Mouse (Mus musculus): ENCODE results near the gene Rdx. TPM values are rescaled to one million over a fixed set of nuclear protein-coding genes. Genes with fewer than 3 reads are reported as not detected.
"Not testable (repeated sequence)": the region's sequence is repeated elsewhere in the genome, so short reads cannot be mapped to it uniquely, and the experiment has no call there.

Rdx gene
- total RNA-seq, 2 experiments from 2014 or later, result 111 to 116 TPM

DNA sequence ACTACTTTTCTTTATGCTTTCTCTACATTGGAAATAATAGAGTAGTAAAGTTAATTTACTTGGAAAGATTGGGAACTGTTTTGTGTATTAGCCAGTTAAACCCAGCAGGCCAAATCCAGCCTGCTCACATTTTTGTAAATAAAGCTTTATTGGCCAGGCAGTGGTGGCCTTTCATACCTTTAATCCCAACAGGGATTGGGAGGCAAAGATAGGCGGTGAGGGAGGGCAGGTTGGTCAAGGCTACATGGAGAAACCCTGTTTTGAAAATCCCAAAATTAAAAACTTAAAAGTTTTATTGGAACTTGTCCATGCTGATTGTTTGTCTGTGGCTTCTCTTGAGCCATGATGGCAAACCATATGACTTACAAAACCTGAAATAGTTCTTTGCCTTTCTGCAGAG lies 5.2 kb downstream of the Rdx start:
- DNase-seq, result no peak

GRCm38 (mm10) chr9:52055313-52055712 lies 8.3 kb downstream of the Rdx start:
- DNase-seq, result no peak

DNA sequence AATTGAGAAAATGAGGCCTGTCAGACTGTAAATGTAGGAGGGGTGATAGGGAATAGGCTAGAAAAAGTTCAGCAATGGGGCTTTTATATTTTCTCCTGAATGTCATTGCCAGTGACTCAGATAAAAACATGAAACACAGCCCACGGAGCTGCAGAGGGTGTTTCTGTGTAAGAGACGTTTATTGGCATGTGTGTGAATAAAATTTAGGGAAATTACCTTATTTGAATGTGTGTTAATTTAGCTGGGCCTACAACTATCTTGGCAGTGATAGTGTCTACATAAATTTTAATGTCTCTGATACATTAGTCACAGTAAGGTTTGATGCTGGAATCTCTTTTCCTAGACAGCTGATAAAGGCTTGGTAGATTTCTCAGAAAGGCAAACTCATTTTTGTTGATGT lies 12.8 kb downstream of the Rdx start:
- no peak for DNase-seq

GRCm38 (mm10) chr9:52070052-52070451 lies 23.1 kb downstream of the Rdx start:
- no peak for DNase-seq

GRCm38 (mm10) chr9:52071352-52071751 lies 24.4 kb downstream of the Rdx start:
- DNase-seq, result not testable (repeated sequence)

- no peak for DNase-seq
Observed at GRCm38 (mm10) chr9:52072202-52072601, 25.2 kb downstream of the Rdx start.

GRCm38 (mm10) chr9:52076089-52076488 lies 29.1 kb downstream of the Rdx start:
- no peak for DNase-seq

DNA sequence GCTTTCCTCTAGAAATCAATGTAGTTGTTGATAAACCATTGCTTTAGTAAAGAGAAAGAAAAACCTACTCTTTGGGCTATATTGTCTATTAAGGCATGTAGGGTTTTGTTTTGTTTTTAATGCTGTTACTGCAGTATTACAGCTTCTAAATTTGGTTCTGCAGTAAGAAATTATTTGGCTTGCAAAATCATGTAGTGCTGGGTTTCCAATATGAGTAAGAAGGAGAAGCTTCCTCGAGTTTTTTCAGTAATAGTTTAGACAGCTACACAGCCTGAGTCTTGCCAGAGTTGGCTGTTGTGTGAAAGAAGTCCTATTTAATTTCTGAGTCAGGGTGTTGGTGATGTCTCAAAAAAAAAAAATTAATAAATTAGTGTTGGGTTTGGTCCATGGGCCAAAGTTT lies 30.7 kb downstream of the Rdx start:
- DNase-seq, result no peak

GRCm38 (mm10) chr9:52081979-52082378 lies 35.0 kb downstream of the Rdx start:
- DNase-seq, result no peak

DNA sequence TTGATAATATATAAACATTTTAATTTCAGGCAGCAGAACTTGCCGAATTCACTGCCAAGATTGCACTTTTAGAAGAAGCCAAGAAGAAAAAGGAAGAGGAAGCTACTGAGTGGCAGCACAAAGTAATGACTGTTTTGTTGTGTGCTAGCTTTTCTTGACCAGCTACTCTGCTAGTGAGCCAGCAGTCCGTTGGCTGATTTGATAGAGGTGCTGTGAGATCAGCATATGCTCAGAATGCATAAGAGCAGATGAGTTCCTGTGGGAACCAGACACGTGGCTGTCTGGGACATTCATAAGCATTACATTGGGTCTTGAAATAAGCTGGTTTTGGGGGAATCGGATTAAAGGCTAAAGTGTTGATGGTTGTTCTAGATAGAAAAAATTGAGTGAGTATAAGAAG lies 35.4 kb downstream of the Rdx start:
- DNase-seq, result no peak

DNA sequence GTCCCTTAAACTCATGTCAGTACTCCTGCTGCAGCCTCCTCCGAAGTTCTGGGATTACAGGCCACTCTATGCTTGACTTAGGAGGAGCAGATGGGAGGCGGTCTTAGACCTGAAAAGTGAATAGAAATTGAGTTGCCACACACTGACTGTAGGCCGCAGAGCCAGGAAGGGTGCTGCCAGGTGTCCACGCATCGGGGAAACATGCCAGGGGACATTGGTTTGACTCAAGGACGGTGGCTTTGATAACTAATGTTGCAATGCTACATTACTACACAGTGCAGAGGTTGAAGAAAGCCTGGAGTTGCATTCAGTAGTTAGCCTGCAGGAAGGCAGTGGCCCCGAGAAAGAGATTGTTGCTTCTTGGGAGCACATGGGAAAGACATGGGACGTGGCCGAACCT lies 44.8 kb downstream of the Rdx start:
- DNase-seq, result peak; percentile 81

- DNase-seq, result peak; percentile 49
Observed at GRCm38 (mm10) chr9:52092311-52092710, 45.3 kb downstream of the Rdx start.

GRCm38 (mm10) chr9:52093108-52093507 lies 46.1 kb downstream of the Rdx start:
- DNase-seq, result no peak

DNA sequence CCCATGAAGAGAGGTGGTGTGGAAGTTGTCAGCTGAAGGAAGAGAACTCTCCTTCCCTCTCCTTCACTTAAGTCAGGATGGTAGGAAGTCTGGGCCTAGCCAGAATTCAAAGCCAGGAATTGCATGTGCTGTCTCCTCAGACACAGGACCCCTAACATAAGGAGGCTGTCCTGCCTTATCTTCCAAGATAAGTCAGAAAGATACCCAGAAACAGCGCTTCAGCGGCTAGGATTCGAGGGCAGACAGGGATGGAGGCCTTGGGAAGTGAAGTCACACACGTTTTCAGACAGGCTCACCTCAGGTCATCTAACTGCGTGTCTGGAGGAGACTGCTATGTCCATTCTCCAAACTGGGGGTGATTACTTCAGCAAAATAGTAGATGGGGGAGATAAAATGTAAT lies 47.0 kb downstream of the Rdx start:
- no peak for DNase-seq

GRCm38 (mm10) chr9:52094471-52094980 lies 47.6 kb downstream of the Rdx start:
- no peak for DNase-seq

DNA sequence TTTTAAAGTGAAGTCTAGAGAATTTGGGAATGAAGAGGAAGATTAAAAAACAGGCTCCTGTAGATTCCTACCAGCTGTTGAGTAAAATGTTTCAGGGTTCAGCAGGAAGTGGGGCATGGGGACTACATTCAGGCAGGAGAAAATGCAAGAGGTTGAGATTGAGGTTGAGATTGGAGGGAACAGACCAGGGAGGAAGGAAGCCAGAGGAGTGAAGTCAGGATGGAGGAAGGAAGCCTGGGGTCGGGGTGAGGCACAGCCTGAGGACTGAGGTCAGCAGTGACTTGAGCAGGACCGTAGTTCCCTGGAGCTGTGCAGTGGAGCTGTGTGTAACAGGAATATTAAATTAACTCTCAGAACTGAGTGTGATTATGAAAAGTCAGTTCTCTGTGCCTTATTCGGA lies 48.7 kb downstream of the Rdx start:
- DNase-seq, result no peak

GRCm38 (mm10) chr9:52097386-52097785 lies 50.4 kb downstream of the Rdx start:
- no peak for DNase-seq

DNA sequence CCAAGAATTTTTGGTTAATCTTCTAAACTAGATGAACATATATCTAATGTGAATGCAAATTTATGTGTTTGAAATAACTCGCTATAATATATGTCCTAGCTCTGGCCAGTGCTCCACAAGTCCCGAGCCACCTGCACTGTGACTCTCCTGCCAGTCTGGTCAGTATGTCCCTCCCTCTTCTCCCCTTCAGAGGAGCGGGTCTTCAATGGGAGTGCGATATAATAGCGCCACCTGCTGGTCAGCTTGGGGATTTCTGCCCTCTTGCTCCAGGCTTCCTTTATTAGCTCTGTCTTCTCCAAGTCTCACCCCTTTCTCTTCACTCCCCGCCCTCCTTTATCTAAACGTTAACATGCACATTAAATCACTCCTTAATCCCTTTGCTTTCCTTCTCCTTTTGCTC lies 51.6 kb downstream of the Rdx start:
- DNase-seq, result peak; percentile 90

GRCm38 (mm10) chr9:52100426-52100825 lies 53.5 kb downstream of the Rdx start:
- DNase-seq, result peak; percentile 69

DNA sequence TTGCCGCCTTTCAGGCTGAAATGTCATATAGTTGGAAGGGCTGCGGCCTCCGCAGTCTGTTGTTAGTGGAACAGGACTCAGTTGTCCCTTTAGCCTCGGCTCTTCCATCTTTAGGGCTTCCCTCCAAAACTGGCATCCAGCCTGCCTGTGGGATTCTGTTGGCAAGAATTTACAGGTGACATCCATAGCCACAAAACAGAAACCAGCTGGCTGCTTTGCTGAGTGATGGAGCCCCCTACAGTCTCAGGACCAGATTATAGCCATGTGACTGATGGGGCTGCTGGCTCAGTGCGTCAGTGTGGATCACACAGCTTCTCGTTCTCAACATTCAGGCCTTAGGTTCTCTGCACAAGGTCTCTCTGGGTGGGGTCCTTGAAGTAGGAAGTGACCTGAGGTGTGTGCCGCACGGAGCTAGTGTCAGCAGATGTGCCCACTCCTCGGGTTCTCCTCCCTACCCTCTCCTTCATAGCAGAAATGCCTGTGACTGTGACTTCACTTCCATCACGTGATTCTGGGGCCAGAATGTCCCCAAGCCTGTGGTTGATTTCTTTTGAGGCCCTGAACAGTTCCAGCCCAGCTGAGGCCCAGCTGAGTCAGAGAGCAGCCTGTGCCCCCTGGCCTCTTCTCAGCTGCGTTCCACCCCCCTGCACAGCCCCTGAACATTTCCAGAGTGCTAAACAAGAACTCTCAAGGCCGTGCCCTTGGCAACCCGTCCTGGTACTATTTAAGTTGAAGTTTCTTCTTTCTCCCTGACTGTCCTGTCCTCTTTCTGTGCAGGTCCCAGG lies 55.3 kb downstream of the Rdx start:
- peak; percentile 61 for DNase-seq

GRCm38 (mm10) chr9:52103448-52104224 lies 56.7 kb downstream of the Rdx start:
- no peak for DNase-seq

GRCm38 (mm10) chr9:52104225-52104615 lies 57.2 kb downstream of the Rdx start:
- DNase-seq, result no peak

DNA sequence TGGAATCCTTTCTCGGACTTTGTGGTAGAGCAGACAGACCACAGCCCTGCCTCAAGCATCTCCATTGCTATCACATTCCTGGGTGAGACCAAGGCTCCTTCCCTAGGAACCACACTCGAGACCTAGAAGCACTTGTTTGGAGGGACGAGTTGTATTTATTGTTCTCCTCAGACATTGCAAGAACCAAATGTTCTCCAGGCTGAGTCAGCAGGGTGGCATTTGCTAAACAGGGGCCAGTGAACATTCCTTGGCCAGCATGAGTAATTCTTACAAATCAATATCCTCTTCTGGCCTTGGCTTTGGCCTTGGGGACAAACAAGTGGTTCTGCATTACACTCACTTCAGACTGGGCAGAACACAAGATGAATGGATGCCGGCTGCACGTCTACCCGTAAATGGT lies 58.5 kb downstream of the Rdx start:
- DNase-seq, result peak; percentile 63

GRCm38 (mm10) chr9:52107161-52107560 lies 60.2 kb downstream of the Rdx start:
- no peak for DNase-seq

Measured in adrenal gland, postnatal 10 days (tissue).